Mouse (Mus musculus): ENCODE data around the gene Olfr706. TPM values are rescaled to one million over a fixed set of nuclear protein-coding genes. Genes with fewer than 3 reads are reported as not detected.
"Not testable (repeated sequence)": the region's sequence is repeated elsewhere in the genome, so short reads cannot be mapped to it uniquely, and the experiment has no call there.

The Olfr706 gene
- not detected in 2 replicates for polyA plus RNA-seq (2015; fragmentation: Nextera tagmentation; extraction: Ambion mirVana)

DNA sequence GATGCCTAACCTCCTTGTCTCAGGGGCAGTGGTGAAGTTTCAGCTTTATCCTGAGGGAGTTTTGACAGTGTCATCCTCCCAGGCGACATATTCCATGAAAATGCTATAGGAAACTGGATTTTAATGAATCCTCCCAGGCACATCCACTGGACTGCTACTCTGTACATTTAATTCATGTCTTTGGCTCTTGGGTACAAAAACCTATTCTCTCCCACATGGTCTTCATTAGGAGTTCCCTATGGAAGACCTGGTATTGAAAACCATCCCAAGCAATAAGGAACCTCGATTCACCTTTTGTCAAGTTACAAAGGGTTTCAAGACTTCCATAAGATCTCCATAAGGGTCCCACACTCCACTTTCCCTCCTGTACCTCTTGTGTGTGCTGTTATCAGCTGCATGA, at the start of gene Olfr706:
Olfr706 (minus strand) TSS at position 101 of the 400 bp plus-strand sequence.
- Histone ChIP-seq H3K4me1 (ENCODE audit: control insufficient read depth, insufficient read depth, low read length) (no peaks in the 10 kb centered on the region), H3K27ac (ENCODE audit: low read length) (no peak within 1 kb of the TSS), H3K9me3 (replicated peaks; ENCODE audit: control insufficient read depth, low read length) (no peaks in the 10 kb centered on the region), H3K9ac (ENCODE audit: low read length) (no peak within 1 kb of the TSS), H3K36me3 (ENCODE audit: control insufficient read depth, insufficient read depth) (no peaks in the 10 kb centered on the region), H3K4me2 (ENCODE audit: low read depth, low read length) (no peak within 1 kb of the TSS), H3K4me3 (ENCODE audit: low read length) (no peak within 1 kb of the TSS), H3K27me3 (ENCODE audit: control insufficient read depth, insufficient read depth, low read length) (no peaks in the 10 kb centered on the region)
- WGBS: 63% methylated on average over 2 of the region's 2 CpGs
- no peak for ATAC-seq (replicated peaks; ENCODE audit: extremely low read depth, insufficient read depth, low FRiP score)

DNA sequence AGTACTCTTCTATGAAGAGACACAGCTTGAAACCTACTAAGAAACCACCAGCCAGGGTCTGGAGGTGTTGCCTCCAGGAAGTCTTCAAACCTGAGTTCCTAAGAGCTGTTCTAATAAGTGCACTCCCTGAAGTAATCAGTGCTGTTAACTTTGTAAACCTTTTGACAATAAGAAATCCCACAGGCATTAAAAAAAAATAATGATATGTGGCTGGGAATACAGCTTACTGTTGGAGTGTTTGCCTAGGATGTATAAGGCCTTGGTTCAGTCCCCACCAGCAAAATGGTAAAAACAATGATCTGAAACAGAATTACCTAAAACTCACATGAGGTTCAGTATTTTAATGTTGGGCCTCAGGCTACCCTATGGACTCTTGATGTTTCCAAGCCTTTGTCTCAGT, 44.2 kb upstream of the Olfr706 start, which contains the start of gene Olfr709-ps1:
Olfr709-ps1 (minus strand) TSS at position 101 of the 400 bp plus-strand sequence.
- Histone ChIP-seq H3K4me1 (ENCODE audit: control insufficient read depth, insufficient read depth, low read length) (no peaks in the 10 kb centered on the region), H3K4me3 (ENCODE audit: low read length) (no peak within 1 kb of the TSS), H3K9me3 (replicated peaks; ENCODE audit: control insufficient read depth, low read length) (no peaks in the 10 kb centered on the region; the same call in 1 of the 2 replicates), H3K9ac (ENCODE audit: low read length) (no peak within 1 kb of the TSS), H3K4me2 (ENCODE audit: low read depth, low read length) (no peak within 1 kb of the TSS), H3K27me3 (ENCODE audit: control insufficient read depth, insufficient read depth, low read length) (no peaks in the 10 kb centered on the region), H3K27ac (ENCODE audit: low read length) (no peak within 1 kb of the TSS), H3K36me3 (ENCODE audit: control insufficient read depth, insufficient read depth) (no peaks in the 10 kb centered on the region)
- no peak for ATAC-seq (replicated peaks; ENCODE audit: extremely low read depth, insufficient read depth, low FRiP score)

DNA sequence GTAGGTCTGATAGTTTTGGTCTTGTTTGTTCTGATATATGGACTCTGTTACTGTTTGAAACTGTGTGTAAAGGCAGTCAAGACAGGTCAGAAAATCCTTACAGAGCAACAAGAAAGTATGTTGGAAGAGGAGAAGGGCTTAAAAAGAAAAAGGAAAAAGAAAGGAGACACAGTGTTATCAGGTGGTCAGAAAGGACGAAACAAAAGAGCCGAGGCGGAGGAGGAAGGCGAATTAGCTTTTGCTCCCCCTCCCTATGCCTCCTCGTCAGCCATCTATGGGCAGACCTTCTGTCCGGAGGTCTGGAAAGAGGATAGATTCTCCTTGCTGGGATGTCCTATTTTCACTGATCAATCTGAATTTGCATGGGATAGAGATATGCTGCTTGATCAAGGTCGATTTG, 33.0 kb upstream of the Olfr706 start:
- WGBS: 70% methylated on average over 2 of the region's 7 CpGs
- not testable (repeated sequence) for H3K27ac ChIP-seq (ENCODE audit: low read length); ATAC-seq (replicated peaks; ENCODE audit: extremely low read depth, insufficient read depth, low FRiP score); H3K27me3 ChIP-seq (ENCODE audit: control insufficient read depth, insufficient read depth, low read length); H3K9ac ChIP-seq (ENCODE audit: low read length); H3K4me3 ChIP-seq (ENCODE audit: low read length); H3K4me2 ChIP-seq (ENCODE audit: low read depth, low read length); H3K36me3 ChIP-seq (ENCODE audit: control insufficient read depth, insufficient read depth); H3K9me3 ChIP-seq (replicated peaks; ENCODE audit: control insufficient read depth, low read length); H3K4me1 ChIP-seq (ENCODE audit: control insufficient read depth, insufficient read depth, low read length)

DNA sequence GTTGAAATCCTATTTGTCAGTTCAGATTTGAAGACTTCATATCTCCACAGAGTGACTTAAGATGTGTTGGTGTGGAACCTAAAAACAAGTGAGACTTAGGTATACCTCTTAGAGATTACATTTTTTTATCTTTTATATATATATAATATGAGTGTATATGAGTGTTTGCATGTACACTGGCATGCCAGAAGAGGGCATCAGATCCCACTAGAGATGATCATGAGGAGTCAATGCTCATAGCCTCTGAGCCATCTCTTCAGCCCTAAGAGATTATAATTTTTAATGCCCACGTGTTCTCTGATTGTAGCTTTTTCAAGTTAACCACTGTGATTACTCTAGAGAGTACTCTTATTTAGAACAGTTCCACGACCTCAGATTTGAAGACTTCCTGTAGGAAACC, 19.7 kb upstream of the Olfr706 start, which contains the start of gene Olfr1532-ps1:
Olfr1532-ps1 (plus strand) TSS at position 326 of the 400 bp plus-strand sequence.
- Histone ChIP-seq H3K9ac (ENCODE audit: low read length) (no peak within 1 kb of the TSS), H3K4me2 (ENCODE audit: low read depth, low read length) (no peak within 1 kb of the TSS), H3K27me3 (ENCODE audit: control insufficient read depth, insufficient read depth, low read length) (no peaks in the 10 kb centered on the region), H3K4me3 (ENCODE audit: low read length) (no peak within 1 kb of the TSS), H3K27ac (ENCODE audit: low read length) (no peak within 1 kb of the TSS), H3K9me3 (replicated peaks; ENCODE audit: control insufficient read depth, low read length) (0 out of 2 replicates have a peak, but pooled peaks cover 2% of the 10 kb centered on the region), H3K4me1 (ENCODE audit: control insufficient read depth, insufficient read depth, low read length) (no peaks in the 10 kb centered on the region), H3K36me3 (ENCODE audit: control insufficient read depth, insufficient read depth) (no peaks in the 10 kb centered on the region)
- no peak for ATAC-seq (replicated peaks; ENCODE audit: extremely low read depth, insufficient read depth, low FRiP score)
- 45% methylated on average over 2 of the region's 2 CpGs for WGBS

DNA sequence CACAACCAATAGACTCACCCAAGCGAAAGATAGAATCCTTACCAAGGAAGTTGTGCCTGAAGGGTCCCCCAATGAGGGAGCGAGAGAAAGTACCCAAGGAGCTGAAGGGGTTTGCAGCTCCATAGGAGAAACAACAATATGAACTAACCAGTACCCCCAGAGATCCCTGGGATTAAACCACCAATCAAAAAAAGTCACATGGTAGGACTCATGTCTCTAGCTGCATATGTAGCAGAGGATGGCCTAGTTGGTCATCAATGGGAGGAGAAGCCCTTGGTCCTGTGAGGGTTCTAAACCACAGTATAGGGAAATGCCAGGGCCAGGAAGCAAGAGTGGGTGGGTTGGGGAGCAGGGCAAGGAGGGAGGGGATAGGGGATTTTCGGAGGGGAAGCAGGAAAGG, 13.2 kb upstream of the Olfr706 start, which contains the start of gene Olfr707:
Olfr707 (minus strand) TSS at position 101 of the 400 bp plus-strand sequence.
- H3K36me3 ChIP-seq (ENCODE audit: control insufficient read depth, insufficient read depth); H3K4me2 ChIP-seq (ENCODE audit: low read depth, low read length); ATAC-seq (replicated peaks; ENCODE audit: extremely low read depth, insufficient read depth, low FRiP score); H3K9ac ChIP-seq (ENCODE audit: low read length); H3K27me3 ChIP-seq (ENCODE audit: control insufficient read depth, insufficient read depth, low read length); H3K9me3 ChIP-seq (replicated peaks; ENCODE audit: control insufficient read depth, low read length); H3K4me1 ChIP-seq (ENCODE audit: control insufficient read depth, insufficient read depth, low read length); H3K4me3 ChIP-seq (ENCODE audit: low read length); H3K27ac ChIP-seq (ENCODE audit: low read length): not testable (repeated sequence)
- 72% methylated on average over 3 of the region's 3 CpGs for WGBS

DNA sequence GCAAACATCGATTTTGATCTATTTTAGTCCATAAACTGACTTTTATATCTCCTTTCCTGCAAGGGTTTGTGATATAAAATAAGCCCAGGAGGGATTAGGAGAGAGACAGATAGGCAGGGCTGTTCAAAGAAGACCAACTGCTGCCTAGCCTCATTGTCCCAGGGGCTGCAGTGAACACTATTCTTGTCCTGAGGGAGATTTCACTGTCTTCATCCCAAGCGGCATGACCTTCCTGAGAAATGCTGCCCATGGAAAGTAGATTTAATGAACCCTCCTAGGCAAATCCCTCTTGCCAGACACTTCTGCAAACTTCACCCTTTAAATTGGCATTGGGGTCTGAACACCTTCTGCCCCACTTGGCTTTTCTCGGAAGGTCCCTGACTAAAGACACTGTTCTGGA, 11.2 kb downstream of the Olfr706 start, which contains the start of gene Olfr705:
Olfr705 (minus strand) TSS at position 101 of the 400 bp plus-strand sequence.
- no peak for ATAC-seq (replicated peaks; ENCODE audit: extremely low read depth, insufficient read depth, low FRiP score)
- Histone ChIP-seq H3K9ac (ENCODE audit: low read length) (no peak within 1 kb of the TSS), H3K9me3 (replicated peaks; ENCODE audit: control insufficient read depth, low read length) (no peaks in the 10 kb centered on the region), H3K4me3 (ENCODE audit: low read length) (no peak within 1 kb of the TSS), H3K36me3 (ENCODE audit: control insufficient read depth, insufficient read depth) (no peaks in the 10 kb centered on the region), H3K27me3 (ENCODE audit: control insufficient read depth, insufficient read depth, low read length) (no peaks in the 10 kb centered on the region), H3K4me2 (ENCODE audit: low read depth, low read length) (no peak within 1 kb of the TSS), H3K27ac (ENCODE audit: low read length) (no peak within 1 kb of the TSS), H3K4me1 (ENCODE audit: control insufficient read depth, insufficient read depth, low read length) (no peaks in the 10 kb centered on the region)
- WGBS: 68% methylated on average over 3 of the region's 3 CpGs

DNA sequence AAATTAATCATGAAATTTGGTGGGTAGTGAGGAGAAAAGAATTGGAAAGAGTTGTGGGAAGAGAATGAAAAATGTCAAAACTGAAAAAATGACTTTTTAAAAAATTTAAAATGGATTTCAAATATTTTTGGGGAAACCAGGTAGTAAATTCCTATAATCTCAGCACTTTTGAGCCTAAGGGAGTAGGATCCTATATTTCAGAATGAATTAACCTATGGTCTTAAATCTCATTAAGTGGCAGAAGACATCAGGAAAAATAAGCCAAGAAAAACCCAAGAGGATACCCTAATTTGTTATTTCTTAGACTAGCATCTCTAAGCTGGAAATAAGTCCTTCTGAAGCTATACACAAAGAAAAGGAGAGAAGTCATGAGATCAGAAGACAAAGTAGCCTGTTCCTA, 25.1 kb downstream of the Olfr706 start, which contains the start of gene Olfr704:
Olfr704 (plus strand) TSS at position 301 of the 400 bp plus-strand sequence.
- no peaks in the 10 kb centered on the region for H3K4me1 ChIP-seq (ENCODE audit: control insufficient read depth, insufficient read depth, low read length)
- no peak within 1 kb of the TSS for H3K27ac ChIP-seq (ENCODE audit: low read length)
- H3K9ac ChIP-seq (ENCODE audit: low read length): no peak within 1 kb of the TSS
- H3K36me3 ChIP-seq (ENCODE audit: control insufficient read depth, insufficient read depth): no peaks in the 10 kb centered on the region
- no peaks in the 10 kb centered on the region for H3K27me3 ChIP-seq (ENCODE audit: control insufficient read depth, insufficient read depth, low read length)
- H3K4me3 ChIP-seq (ENCODE audit: low read length): no peak within 1 kb of the TSS
- no peak for ATAC-seq (replicated peaks; ENCODE audit: extremely low read depth, insufficient read depth, low FRiP score)
- H3K4me2 ChIP-seq (ENCODE audit: low read depth, low read length): no peak within 1 kb of the TSS
- no peaks in the 10 kb centered on the region; the same call in 1 of the 2 replicates for H3K9me3 ChIP-seq (replicated peaks; ENCODE audit: control insufficient read depth, low read length)

DNA sequence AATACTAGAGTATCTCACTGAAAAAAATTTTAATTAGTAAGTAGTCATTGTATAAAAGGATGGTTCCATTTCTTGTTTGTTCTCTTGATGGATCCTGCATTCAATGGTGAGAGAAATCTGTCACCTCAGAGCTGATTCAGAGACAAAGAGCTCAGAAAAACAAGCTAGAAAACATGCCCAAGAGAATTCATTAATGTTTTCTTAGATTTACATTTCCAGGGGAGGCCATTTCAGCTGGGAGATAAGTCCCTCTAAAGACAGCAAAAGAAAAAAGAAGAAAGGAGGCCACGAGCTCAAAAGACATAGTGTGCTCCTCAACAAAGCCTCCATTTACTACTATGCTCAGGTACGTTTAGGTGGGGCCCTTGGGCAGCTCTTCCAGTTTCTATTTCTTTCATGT, 44.9 kb downstream of the Olfr706 start, which contains the start of gene Olfr703:
Olfr703 (plus strand) TSS at position 301 of the 400 bp plus-strand sequence.
- Histone ChIP-seq H3K4me2 (ENCODE audit: low read depth, low read length) (no peak within 1 kb of the TSS), H3K27ac (ENCODE audit: low read length) (no peak within 1 kb of the TSS), H3K36me3 (ENCODE audit: control insufficient read depth, insufficient read depth) (no peaks in the 10 kb centered on the region), H3K9ac (ENCODE audit: low read length) (no peak within 1 kb of the TSS), H3K9me3 (replicated peaks; ENCODE audit: control insufficient read depth, low read length) (no peaks in the 10 kb centered on the region), H3K4me1 (ENCODE audit: control insufficient read depth, insufficient read depth, low read length) (no peaks in the 10 kb centered on the region), H3K4me3 (ENCODE audit: low read length) (no peak within 1 kb of the TSS), H3K27me3 (ENCODE audit: control insufficient read depth, insufficient read depth, low read length) (no peaks in the 10 kb centered on the region)
- ATAC-seq (replicated peaks; ENCODE audit: extremely low read depth, insufficient read depth, low FRiP score): no peak
- WGBS: 61% methylated on average over 2 of the region's 2 CpGs

DNA sequence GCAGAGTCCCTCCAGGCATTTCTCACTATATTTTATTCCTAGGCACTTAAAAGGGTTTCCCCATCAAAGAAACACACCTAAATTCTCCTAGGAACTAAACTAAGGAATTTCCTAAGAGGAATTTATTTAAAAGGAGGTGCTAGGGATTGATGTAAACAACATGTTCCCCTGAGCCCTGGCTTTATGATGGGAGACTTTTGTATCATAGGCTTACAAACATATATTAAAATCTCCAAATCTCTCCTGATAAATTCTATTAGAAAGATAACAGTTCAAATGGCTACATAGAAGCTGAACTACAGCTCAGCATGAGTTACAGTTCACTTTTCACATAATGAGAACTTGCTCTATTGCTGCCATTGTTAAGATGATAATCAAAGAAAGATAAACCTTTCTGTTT, 54.2 kb downstream of the Olfr706 start, which contains the start of gene Olfr702:
Olfr702 (minus strand) TSS at position 101 of the 400 bp plus-strand sequence.
- no peak within 1 kb of the TSS for H3K27ac ChIP-seq (ENCODE audit: low read length)
- no peaks in the 10 kb centered on the region for H3K27me3 ChIP-seq (ENCODE audit: control insufficient read depth, insufficient read depth, low read length)
- H3K4me1 ChIP-seq (ENCODE audit: control insufficient read depth, insufficient read depth, low read length): no peaks in the 10 kb centered on the region
- no peaks in the 10 kb centered on the region for H3K36me3 ChIP-seq (ENCODE audit: control insufficient read depth, insufficient read depth)
- no peak for ATAC-seq (replicated peaks; ENCODE audit: extremely low read depth, insufficient read depth, low FRiP score)
- H3K9ac ChIP-seq (ENCODE audit: low read length): no peak within 1 kb of the TSS
- H3K4me3 ChIP-seq (ENCODE audit: low read length): no peak within 1 kb of the TSS
- no peak within 1 kb of the TSS for H3K4me2 ChIP-seq (ENCODE audit: low read depth, low read length)
- no peaks in the 10 kb centered on the region for H3K9me3 ChIP-seq (replicated peaks; ENCODE audit: control insufficient read depth, low read length)

Data from heart, embryonic 16.5 days (tissue).